23 mouse cellular contexts compared by ENCODE assay signal in the genomic region with DNA sequence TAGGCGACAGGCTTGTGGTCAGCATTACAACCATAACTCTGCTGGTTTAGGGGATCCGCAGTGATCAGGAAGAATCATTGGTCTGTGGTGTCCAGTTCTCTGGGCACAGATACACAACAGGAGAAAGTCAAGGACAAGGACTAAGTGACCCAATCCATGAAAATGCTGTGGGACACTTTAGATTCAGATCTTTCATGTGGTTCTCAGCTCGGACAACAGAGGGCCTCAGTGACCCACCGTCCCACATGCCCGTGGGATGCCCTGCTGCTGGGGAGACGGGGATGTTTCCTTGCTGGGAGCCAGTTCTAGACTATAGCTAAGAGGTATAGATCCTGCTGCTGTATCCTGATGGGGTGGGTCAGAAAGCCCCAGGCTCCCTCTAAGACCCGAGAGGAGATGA. TPM values are rescaled to one million over a fixed set of nuclear protein-coding genes. Genes with fewer than 3 reads are reported as not detected.
A peak's percentile ranks its signal among the peaks of the same experiment; 100 is the strongest.
DNase-seq lines count a peak whose midpoint lies in the region; ATAC-seq and TF ChIP-seq lines count a peak whose summit lies in the region.
"Had no signal": no experiment of that assay in that cellular context is flagged by ENCODE, and none has a peak within 500 bp of the region (broad histone marks: within the 10 kb centered on the region; RNA-seq: fewer than 3 reads in every experiment).

No protein-coding gene starts in this region.

- no peak for TF ChIP-seq EP300 in heart, adult 2 months (IDR thresholded peaks at IDR 0.05; ENCODE audit: insufficient read depth, low read depth, low read length)
- TF ChIP-seq EP300 in lung, postnatal 0 days (IDR thresholded peaks at IDR 0.05) = no peak

- no peak overlapping the region for H3K9ac ChIP-seq in heart, adult 2 months (ENCODE audit: low read depth, low read length)
- H3K9ac ChIP-seq in heart, embryonic 12.5 days = no peak overlapping the region
- no peak overlapping the region for H3K9ac ChIP-seq in lung, postnatal 0 days (replicated peaks; ENCODE audit: low read depth)
- H3K9ac ChIP-seq: forebrain, embryonic 15.5 days; hindbrain, embryonic 14.5 days; intestine, embryonic 15.5 days; liver, embryonic 12.5 days; neural tube, embryonic 12.5 days had no signal

- no peak for DNase-seq in heart, adult 2 months
- DNase-seq in lung, postnatal 0 days (ENCODE audit: low spot score) = no peak
- no peak for DNase-seq in lung, postnatal 14 days
- peak; percentile 32 for DNase-seq in adrenal gland, postnatal 10 days
- no peak for DNase-seq in spleen, adult 18-20 months
- DNase-seq in liver = no peak
- no peak for DNase-seq in lung, adult 18-20 months
- DNase-seq: left cerebral cortex, postnatal 4 days; lung, postnatal 10 days; thymus, adult 18-20 months had no signal

- no peak for TF ChIP-seq POLR2A in heart, adult 2 months (IDR thresholded peaks at IDR 0.05; ENCODE audit: insufficient read depth, low read depth, low read length)

- 39% methylated on average over 7 of the region's 7 CpGs for WGBS in heart, adult 2 months
- 36% methylated on average over 7 of the region's 7 CpGs for WGBS in heart, embryonic 12.5 days
- WGBS in lung, postnatal 0 days = 36% methylated on average over 7 of the region's 7 CpGs

- H3K4me2 ChIP-seq in heart, embryonic 12.5 days = no peak overlapping the region
- no peak overlapping the region for H3K4me2 ChIP-seq in lung, postnatal 0 days (replicated peaks; ENCODE audit: low read depth, low read length)
- H3K4me2 ChIP-seq: forebrain, embryonic 15.5 days; heart, embryonic 11.5 days; hindbrain, embryonic 14.5 days; intestine, embryonic 15.5 days; liver, embryonic 12.5 days; neural tube, embryonic 12.5 days had no signal

- no peak overlapping the region for H3K4me3 ChIP-seq in heart, adult 2 months
- H3K4me3 ChIP-seq in heart, embryonic 12.5 days = no peak overlapping the region
- H3K4me3 ChIP-seq in lung, postnatal 0 days (ENCODE audit: low read depth, low read length) = no peak overlapping the region
- H3K4me3 ChIP-seq: forebrain, embryonic 15.5 days; intestine, embryonic 15.5 days; liver, embryonic 12.5 days; megakaryocyte, embryonic 14.5 days; neural tube, embryonic 12.5 days had no signal

- no peaks in the 10 kb centered on the region for H3K27me3 ChIP-seq in heart, adult 2 months (ENCODE audit: control insufficient read depth, insufficient read depth, low read length)
- peaks cover 19% of the 10 kb centered on the region for H3K27me3 ChIP-seq in heart, embryonic 12.5 days (replicated peaks)
- H3K27me3 ChIP-seq in lung, postnatal 0 days (replicated peaks; ENCODE audit: insufficient read depth, low read length) = no peaks in the 10 kb centered on the region
- H3K27me3 ChIP-seq: forebrain, embryonic 15.5 days; intestine, embryonic 15.5 days; liver, embryonic 12.5 days; neural tube, embryonic 12.5 days had no signal

- no peak for ATAC-seq in heart, embryonic 12.5 days (ENCODE audit: insufficient number of reproducible peaks, low FRiP score)
- ATAC-seq in lung, postnatal 0 days = no peak
- ATAC-seq: forebrain, embryonic 15.5 days; intestine, embryonic 15.5 days; liver, embryonic 12.5 days had no signal

- no peaks in the 10 kb centered on the region for H3K79me2 ChIP-seq in heart, adult 2 months (replicated peaks; ENCODE audit: control insufficient read depth, insufficient read depth, low read length)

- H3K36me3 ChIP-seq in heart, adult 2 months (ENCODE audit: control insufficient read depth, insufficient read depth, low read length) = no peaks in the 10 kb centered on the region
- H3K36me3 ChIP-seq in heart, embryonic 12.5 days = no peaks in the 10 kb centered on the region
- no peaks in the 10 kb centered on the region for H3K36me3 ChIP-seq in lung, postnatal 0 days (ENCODE audit: insufficient read depth, low read length)
- H3K36me3 ChIP-seq: forebrain, embryonic 15.5 days; intestine, embryonic 15.5 days; liver, embryonic 12.5 days; neural tube, embryonic 12.5 days had no signal

- H3K4me1 ChIP-seq in heart, adult 2 months (ENCODE audit: control insufficient read depth, insufficient read depth, low read length) = no peaks in the 10 kb centered on the region
- H3K4me1 ChIP-seq in heart, embryonic 12.5 days (replicated peaks) = peaks cover 6% of the 10 kb centered on the region
- no peaks in the 10 kb centered on the region for H3K4me1 ChIP-seq in lung, postnatal 0 days (ENCODE audit: insufficient read depth, low read depth, low read length)
- H3K4me1 ChIP-seq: forebrain, embryonic 15.5 days; intestine, embryonic 15.5 days; liver, embryonic 12.5 days; megakaryocyte, embryonic 14.5 days; neural tube, embryonic 12.5 days had no signal

- H3K9me3 ChIP-seq in heart, embryonic 12.5 days (replicated peaks) = peaks cover 3% of the 10 kb centered on the region; the same call in 1 of the 2 replicates
- H3K9me3 ChIP-seq in lung, postnatal 0 days (ENCODE audit: low read length) = no peaks in the 10 kb centered on the region
- H3K9me3 ChIP-seq: forebrain, embryonic 15.5 days; intestine, embryonic 15.5 days; liver, embryonic 12.5 days; neural tube, embryonic 12.5 days had no signal

- peak; percentile 16; the same call in 1 of the 2 replicates for TF ChIP-seq CTCF in heart, adult 2 months (IDR thresholded peaks at IDR 0.05)
- TF ChIP-seq CTCF in lung, postnatal 0 days (IDR thresholded peaks at IDR 0.05) = peak; percentile 18; the same call in 1 of the 2 replicates

- H3K27ac ChIP-seq in heart, adult 2 months = no peak overlapping the region
- H3K27ac ChIP-seq in heart, embryonic 12.5 days (ENCODE audit: poor library complexity, severe bottlenecking) = no peak overlapping the region
- no peak overlapping the region for H3K27ac ChIP-seq in lung, postnatal 0 days (ENCODE audit: low read length)
- H3K27ac ChIP-seq: forebrain, embryonic 15.5 days; hindbrain, embryonic 14.5 days; intestine, embryonic 15.5 days; liver, embryonic 12.5 days; neural tube, embryonic 12.5 days had no signal

- intact Hi-C loops in heart, adult 2 months (cut with DNase I) = no loop called here

RNA-seq across cellular contexts. Expression of gene Iqcf4, which starts 27.7 kb away (rescaled TPM):
- not detected for total RNA-seq in heart, adult 2 months (2021)
- not detected in 2 replicates for polyA plus RNA-seq in heart, adult 2 months (2012; rRNA removed)
- polyA plus RNA-seq in heart, embryonic 12.5 days (2016; fragmentation: Nextera tagmentation; extraction: Ambion mirVana) = not detected in 2 replicates
- polyA plus RNA-seq in lung, postnatal 0 days (2015; fragmentation: Nextera tagmentation; extraction: Ambion mirVana) = not detected in 2 replicates
- not detected for total RNA-seq in adrenal gland, postnatal 10 days (2021)
- total RNA-seq: gastrocnemius, postnatal 4 days; heart, postnatal 25 days; layer of hippocampus, postnatal 25 days; left cerebral cortex, postnatal 4 days had no signal
- polyA plus RNA-seq: embryonic facial prominence, embryonic 11.5 days; forebrain, embryonic 15.5 days; heart, embryonic 11.5 days; hindbrain, embryonic 14.5 days; intestine, embryonic 15.5 days; liver, embryonic 12.5 days; neural tube, embryonic 12.5 days; urinary bladder, adult 2 months had no signal

RNA-seq across cellular contexts. Expression of gene Iqcf6, which starts 27.9 kb away (rescaled TPM):
- not detected for total RNA-seq in heart, adult 2 months (2021)
- not detected in 2 replicates for polyA plus RNA-seq in heart, adult 2 months (2012; rRNA removed)
- not detected in 2 replicates for polyA plus RNA-seq in heart, embryonic 12.5 days (2016; fragmentation: Nextera tagmentation; extraction: Ambion mirVana)
- polyA plus RNA-seq in lung, postnatal 0 days (2015; fragmentation: Nextera tagmentation; extraction: Ambion mirVana) = not detected in 2 replicates
- not detected for total RNA-seq in adrenal gland, postnatal 10 days (2021)
- total RNA-seq: gastrocnemius, postnatal 4 days; heart, postnatal 25 days; layer of hippocampus, postnatal 25 days; left cerebral cortex, postnatal 4 days had no signal
- polyA plus RNA-seq: embryonic facial prominence, embryonic 11.5 days; forebrain, embryonic 15.5 days; heart, embryonic 11.5 days; hindbrain, embryonic 14.5 days; intestine, embryonic 15.5 days; liver, embryonic 12.5 days; neural tube, embryonic 12.5 days; urinary bladder, adult 2 months had no signal

RNA-seq across cellular contexts. Expression of gene Iqcf3, which starts 37.0 kb away (rescaled TPM):
- total RNA-seq in heart, adult 2 months (2021) = not detected
- 0.15 TPM in 1 of 2 replicates, not detected in the other for polyA plus RNA-seq in heart, adult 2 months (2012; rRNA removed)
- polyA plus RNA-seq in heart, embryonic 12.5 days (2016; fragmentation: Nextera tagmentation; extraction: Ambion mirVana) = not detected in 2 replicates
- not detected in 2 replicates for polyA plus RNA-seq in lung, postnatal 0 days (2015; fragmentation: Nextera tagmentation; extraction: Ambion mirVana)
- not detected for total RNA-seq in adrenal gland, postnatal 10 days (2021)
- total RNA-seq: gastrocnemius, postnatal 4 days; heart, postnatal 25 days; layer of hippocampus, postnatal 25 days; left cerebral cortex, postnatal 4 days had no signal
- polyA plus RNA-seq: embryonic facial prominence, embryonic 11.5 days; forebrain, embryonic 15.5 days; heart, embryonic 11.5 days; hindbrain, embryonic 14.5 days; intestine, embryonic 15.5 days; liver, embryonic 12.5 days; neural tube, embryonic 12.5 days; urinary bladder, adult 2 months had no signal

RNA-seq across cellular contexts. Expression of gene Grm2, which starts 57.4 kb away (rescaled TPM):
- total RNA-seq in heart, adult 2 months (2021) = not detected
- 0.09 TPM in 1 of 2 replicates, not detected in the other for polyA plus RNA-seq in heart, adult 2 months (2012; rRNA removed)
- not detected in 2 replicates for polyA plus RNA-seq in heart, embryonic 12.5 days (2016; fragmentation: Nextera tagmentation; extraction: Ambion mirVana)
- not detected in 2 replicates for polyA plus RNA-seq in lung, postnatal 0 days (2015; fragmentation: Nextera tagmentation; extraction: Ambion mirVana)
- total RNA-seq in adrenal gland, postnatal 10 days (2021) = not detected
- total RNA-seq: gastrocnemius, postnatal 4 days; heart, postnatal 25 days had no signal
- polyA plus RNA-seq: heart, embryonic 11.5 days; intestine, embryonic 15.5 days; liver, embryonic 12.5 days; urinary bladder, adult 2 months had no signal
